Mouse (Mus musculus): ENCODE data around the gene Nfkbiz.

GRCm38 (mm10) chr16:55850485-55850884 is 11.8 kb upstream of the Nfkbiz start:
- TF ChIP-seq CTCF (conservative IDR thresholded peaks at IDR 0.05; ENCODE audit: insufficient read depth, insufficient read length, low read depth, low read length) = no peak
- TF ChIP-seq POLR2A (IDR thresholded peaks at IDR 0.05; ENCODE audit: low read depth, low read length) = no peak

Data from kidney, adult 2 months (tissue).